Mouse (Mus musculus) gastrocnemius, adult 18-20 months (tissue): ENCODE data around the gene Gchfr. TPM values are rescaled to one million over a fixed set of nuclear protein-coding genes. Genes with fewer than 3 reads are reported as not detected.

Experiments used
- DNase-seq: peaks from one replicate; pipeline ENCODE4 v3.0.0; 2021; ENCODE audit warnings: low spot score
- total RNA-seq, 2 experiments: library from RNA; stranded (reverse); gene quantifications; 2 replicates each; pipeline ENCODE4 v1.2.3; 2021

The Gchfr gene
- total RNA-seq, 2 experiments from 2014 or later = 0.39 TPM; not detected in 1

- DNase-seq = no peak
Observed at GRCm38 (mm10) chr2:119172862-119173576, 5.4 kb downstream of the Gchfr start.

GRCm38 (mm10) chr2:119173991-119174651, 6.5 kb downstream of the Gchfr start, which contains the start of gene Gm14137:
Gene Gm14137 (plus strand): TSS chr2:119174509.
- DNase-seq = no peak

- no peak for DNase-seq
Observed at GRCm38 (mm10) chr2:119174866-119175265, 7.3 kb downstream of the Gchfr start.

- DNase-seq = no peak
Observed at GRCm38 (mm10) chr2:119175614-119176013, 8.0 kb downstream of the Gchfr start.

- DNase-seq = no peak
Observed at GRCm38 (mm10) chr2:119176761-119177160, 9.2 kb downstream of the Gchfr start.

- DNase-seq = no peak
Observed at GRCm38 (mm10) chr2:119177384-119177939, 9.9 kb downstream of the Gchfr start.

GRCm38 (mm10) chr2:119182914-119183313, 15.3 kb downstream of the Gchfr start:
- no peak for DNase-seq

- DNase-seq = peak; percentile 89
Observed at GRCm38 (mm10) chr2:119189029-119189710, 21.6 kb downstream of the Gchfr start.

- DNase-seq = no peak
Observed at GRCm38 (mm10) chr2:119190969-119191368, 23.4 kb downstream of the Gchfr start.

- peak; percentile 68 for DNase-seq
Observed at GRCm38 (mm10) chr2:119194140-119194539, 26.6 kb downstream of the Gchfr start.

- DNase-seq = no peak
Observed at GRCm38 (mm10) chr2:119196316-119197108, 28.9 kb downstream of the Gchfr start.

- DNase-seq = no peak
Observed at GRCm38 (mm10) chr2:119197493-119197892, 29.9 kb downstream of the Gchfr start.

GRCm38 (mm10) chr2:119198049-119198448, 30.5 kb downstream of the Gchfr start:
- DNase-seq = no peak

GRCm38 (mm10) chr2:119198934-119199333, 31.4 kb downstream of the Gchfr start:
- DNase-seq = no peak

- DNase-seq = no peak
Observed at GRCm38 (mm10) chr2:119202914-119203453, 35.4 kb downstream of the Gchfr start.

GRCm38 (mm10) chr2:119203871-119204460, 36.4 kb downstream of the Gchfr start:
- no peak for DNase-seq

- no peak for DNase-seq
Observed at GRCm38 (mm10) chr2:119207961-119208343, 40.4 kb downstream of the Gchfr start.

- DNase-seq = peak; percentile 95
Observed at GRCm38 (mm10) chr2:119208344-119209175, 41.0 kb downstream of the Gchfr start, which contains the start of the genes Zfyve19 and Dnajc17. Gene Zfyve19 (plus strand): TSS chr2:119208617. Gene Dnajc17 (minus strand): TSS chr2:119208795.

- DNase-seq = no peak
Observed at GRCm38 (mm10) chr2:119209176-119209507, 41.6 kb downstream of the Gchfr start.
